Mouse (Mus musculus) limb, embryonic 11.5 days (tissue): Measurements from ENCODE around the gene Rsc1a1. TPM values are rescaled to one million over a fixed set of nuclear protein-coding genes. Genes with fewer than 3 reads are reported as not detected.
A peak's percentile ranks its signal among the peaks of the same experiment; 100 is the strongest.

ENCODE experiments used
- ATAC-seq: fragments of 200-750 bp; cut with Nextera tagmentation; 2 replicates; pipeline ENCODE4 v1.8.0; 2017; ENCODE audit warnings: low read depth; ENCODE audit not compliant: insufficient number of reproducible peaks, low FRiP score, low TSS enrichment
- DNase-seq: peaks from one replicate; pipeline ENCODE4 v3.0.0-alpha.2; 2015; ENCODE audit warnings: low spot score
- H3K27ac ChIP-seq: fragments of 300-500 bp; sonication (generic); replicated peaks from 2 replicates; pipeline ENCODE4 v1.5.1; 2014; ENCODE audit warnings: low read depth, mild to moderate bottlenecking, low read length
- H3K27me3 ChIP-seq: fragments of 300-500 bp; sonication (generic); 2 replicates; pipeline ENCODE4 v1.6.1; 2014; ENCODE audit warnings: mild to moderate bottlenecking, low read length, mixed read lengths; ENCODE audit not compliant: control insufficient read depth, insufficient read depth
- H3K36me3 ChIP-seq: fragments of 300-500 bp; sonication (generic); 2 replicates; pipeline ENCODE4 v1.6.1; 2014; ENCODE audit warnings: mild to moderate bottlenecking, low read length, moderate library complexity, mixed read lengths; ENCODE audit not compliant: control insufficient read depth, insufficient read depth
- H3K4me1 ChIP-seq: fragments of 300-500 bp; sonication (generic); 2 replicates; pipeline ENCODE4 v1.6.1; 2014; ENCODE audit warnings: low read length, mixed read lengths; ENCODE audit not compliant: control insufficient read depth, insufficient read depth
- H3K4me2 ChIP-seq: fragments of 300-500 bp; sonication (generic); 2 replicates; pipeline ENCODE4 v1.6.1; 2014; ENCODE audit warnings: low read depth, mild to moderate bottlenecking, moderate library complexity; ENCODE audit not compliant: severe bottlenecking
- H3K4me3 ChIP-seq: fragments of 300-500 bp; sonication (generic); 2 replicates; pipeline ENCODE4 v1.5.1; 2014; ENCODE audit warnings: low read depth, low read length
- H3K9ac ChIP-seq: fragments of 300-500 bp; sonication (generic); 2 replicates; pipeline ENCODE4 v1.6.1; 2014; ENCODE audit warnings: mild to moderate bottlenecking, low read length
- H3K9me3 ChIP-seq: fragments of 300-500 bp; sonication (generic); 2 replicates; pipeline ENCODE4 v1.6.1; 2016; ENCODE audit warnings: low read length; ENCODE audit not compliant: control insufficient read depth
- WGBS: fragments of 180-500 bp; shearing (Covaris S2); extraction: QIAGEN DNeasy Blood & Tissue Kit; methylation state at CpG from one replicate; pipeline ENCODE4 v1.1.7; 2014; 5-methylcytosine and 5-hydroxymethylcytosine counted together
- polyA plus RNA-seq: library from polyadenylated mRNA; unstranded; fragments of >200 nt; fragmentation: Nextera tagmentation; extraction: Ambion mirVana; gene quantifications from 2 replicates; pipeline ENCODE4 v1.2.1, GENCODE M21; 2014

Rsc1a1 gene
- polyA plus RNA-seq, 1 experiment from 2014 or later: 3.5 TPM

GRCm38 (mm10) chr4:141669898-141670712 is 15.3 kb downstream of the Rsc1a1 start:
- Histone ChIP-seq H3K27ac (no peak overlapping the region), H3K4me1 (no peaks in the 10 kb centered on the region), H3K9me3 (no peaks in the 10 kb centered on the region), H3K27me3 (no peaks in the 10 kb centered on the region), H3K4me3 (no peak overlapping the region), H3K36me3 (no peaks in the 10 kb centered on the region), H3K4me2 (no peak overlapping the region), H3K9ac (no peak overlapping the region)
- ATAC-seq (no peak), DNase-seq (no peak)
- WGBS: 83% methylated on average over 18 of the region's 18 CpGs

- H3K9me3 ChIP-seq: no peaks in the 10 kb centered on the region
- ATAC-seq (peak; percentile 50; the same call in 1 of the 2 replicates), DNase-seq (no peak)
- peak within 1 kb of the TSS; percentile 66 for H3K4me3 ChIP-seq
- H3K9ac ChIP-seq: peak within 1 kb of the TSS; percentile 96
- 0 out of 2 replicates have a peak, but pooled peaks cover under 1% of the 10 kb centered on the region for H3K36me3 ChIP-seq
- no peak within 1 kb of the TSS; the same call in 1 of the 2 replicates for H3K27ac ChIP-seq
- no peaks in the 10 kb centered on the region for H3K27me3 ChIP-seq
- peaks cover 11% of the 10 kb centered on the region for H3K4me1 ChIP-seq
- H3K4me2 ChIP-seq: peak within 1 kb of the TSS; percentile 74
- WGBS: 75% methylated on average over 8 of the region's 8 CpGs
Measured at GRCm38 (mm10) chr4:141664799-141665198, 20.6 kb downstream of the Rsc1a1 start, which contains the start of gene Plekhm2. Gene Plekhm2, minus strand, starts transcription at chr4:141664899.

DNA sequence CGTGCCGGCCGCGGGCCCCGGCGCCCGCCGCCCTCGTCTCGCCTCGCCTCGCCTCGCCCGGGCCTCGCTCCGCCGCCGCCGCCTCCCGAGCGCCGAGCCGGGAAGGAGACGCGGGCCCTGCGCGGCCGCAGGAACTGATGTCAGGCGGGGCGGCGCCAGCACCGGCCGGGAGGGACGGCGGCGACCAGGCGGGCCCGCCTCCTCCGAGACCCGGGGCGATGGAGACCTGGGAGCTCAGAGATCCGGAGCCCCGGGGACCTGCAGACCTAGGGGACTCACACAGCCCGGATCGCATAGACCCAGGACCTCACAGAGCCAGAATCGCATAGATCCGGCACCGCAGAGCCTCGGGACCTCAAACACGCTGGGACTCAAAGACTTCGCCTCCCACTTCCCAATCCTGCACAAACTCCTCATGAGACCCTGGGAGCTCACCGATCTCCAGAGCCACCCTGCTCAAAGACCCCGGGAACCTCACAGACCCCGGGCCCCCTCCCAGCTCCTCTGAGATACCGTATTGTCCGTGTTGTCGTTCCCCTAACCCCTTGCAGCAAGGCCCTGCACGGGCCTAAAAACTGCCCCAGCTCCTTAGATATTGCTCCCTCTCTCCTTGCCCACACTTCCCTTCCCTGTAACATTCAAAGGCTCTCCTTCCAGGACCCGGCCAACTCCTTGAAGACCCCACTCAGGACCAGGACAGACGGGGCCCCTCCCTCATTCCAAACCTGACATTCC is 21.2 kb downstream of the Rsc1a1 start:
- Histone ChIP-seq H3K9ac (peak overlapping the region; percentile 96), H3K4me1 (peaks cover 11% of the 10 kb centered on the region), H3K36me3 (0 out of 2 replicates have a peak, but pooled peaks cover 2% of the 10 kb centered on the region), H3K27me3 (no peaks in the 10 kb centered on the region), H3K4me2 (peak overlapping the region; percentile 74), H3K4me3 (peak overlapping the region; percentile 66), H3K9me3 (no peaks in the 10 kb centered on the region), H3K27ac (no peak overlapping the region; the same call in 1 of the 2 replicates)
- no peak; the same call in 1 of the 2 replicates for ATAC-seq
- peak; percentile 74 for DNase-seq
- 1% methylated on average over 41 of the region's 60 CpGs for WGBS

DNA sequence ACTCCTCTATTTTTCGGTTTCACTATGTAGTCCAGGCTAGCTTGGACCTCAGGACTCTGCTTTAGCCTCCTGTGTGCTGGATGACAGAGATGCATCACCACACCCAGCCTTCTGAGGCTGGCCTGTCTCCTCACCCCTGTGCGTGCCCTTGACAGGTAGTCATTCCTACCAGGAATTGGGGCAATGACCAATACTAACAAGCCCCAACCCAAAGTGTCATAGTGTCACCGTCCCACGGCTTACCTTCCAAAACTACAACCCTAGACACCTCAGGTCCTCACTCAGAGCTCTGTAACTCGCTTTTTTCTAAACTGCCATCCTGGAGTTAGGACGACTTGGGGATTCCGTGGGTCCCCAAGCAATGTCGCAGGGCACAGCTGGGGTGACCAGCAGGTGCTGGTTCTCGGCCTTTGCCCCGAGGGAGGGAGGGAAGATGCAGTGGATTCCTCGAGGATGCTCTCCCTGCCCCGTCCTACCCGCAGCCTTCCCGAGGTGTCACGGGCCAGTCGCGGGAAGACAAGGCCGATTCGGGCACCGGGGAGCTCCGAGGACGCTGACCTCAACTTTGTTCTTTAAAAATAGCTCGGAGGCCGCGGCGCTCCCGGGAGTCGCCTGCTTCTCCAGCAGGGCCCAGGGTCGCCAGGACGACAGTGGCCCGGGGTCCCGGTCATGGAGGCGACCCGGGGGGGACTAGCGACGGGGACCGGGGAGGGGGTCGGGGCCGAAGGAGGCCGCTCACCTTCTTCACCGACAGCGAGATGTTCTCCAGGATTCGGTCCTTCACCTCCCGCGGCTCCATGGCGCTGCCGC is 22.1 kb downstream of the Rsc1a1 start:
- ATAC-seq: no peak

GRCm38 (mm10) chr4:141660884-141661283 is 24.5 kb downstream of the Rsc1a1 start:
- H3K27ac ChIP-seq: no peak overlapping the region
- 92% methylated on average over 11 of the region's 11 CpGs for WGBS

More for the DNA sequence above, 22.1 kb downstream of the Rsc1a1 start:
- Histone ChIP-seq H3K4me1 (peaks cover 11% of the 10 kb centered on the region), H3K4me3 (peak overlapping the region; percentile 66), H3K27me3 (no peaks in the 10 kb centered on the region), H3K4me2 (peak overlapping the region; percentile 74), H3K27ac (no peak overlapping the region), H3K9me3 (no peaks in the 10 kb centered on the region), H3K9ac (peak overlapping the region; percentile 96), H3K36me3 (0 out of 2 replicates have a peak, but pooled peaks cover 2% of the 10 kb centered on the region)
- DNase-seq: peak; percentile 60
- 4% methylated on average over 43 of the region's 47 CpGs for WGBS

DNA sequence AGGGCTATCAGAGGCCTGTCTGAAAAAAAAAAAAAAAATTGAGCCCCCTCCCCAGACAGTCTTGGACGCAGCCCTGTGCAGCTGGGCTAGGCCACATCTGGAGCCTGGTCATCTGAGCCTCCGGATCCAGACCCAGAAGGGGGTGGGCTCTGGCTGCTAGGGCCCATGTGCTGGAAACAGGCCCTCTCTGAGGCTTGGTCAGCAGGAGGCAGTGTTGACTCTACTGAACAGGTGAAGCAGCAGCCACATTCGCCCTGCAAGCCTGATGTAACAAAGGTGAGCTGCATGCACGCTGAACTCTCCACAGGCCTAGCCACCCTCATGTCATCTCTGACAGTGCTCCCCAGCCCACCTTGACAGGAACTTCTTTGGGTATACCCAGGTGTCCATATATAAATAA is 25.7 kb downstream of the Rsc1a1 start:
- DNase-seq (peak; percentile 37), ATAC-seq (no peak)
- no peak overlapping the region for H3K27ac ChIP-seq
- 0 out of 2 replicates have a peak, but pooled peaks cover 2% of the 10 kb centered on the region for H3K36me3 ChIP-seq
- 57% methylated on average over 4 of the region's 4 CpGs for WGBS
- peaks cover 9% of the 10 kb centered on the region for H3K4me1 ChIP-seq
- H3K27me3 ChIP-seq: no peaks in the 10 kb centered on the region
- H3K4me3 ChIP-seq: no peak overlapping the region
- H3K9me3 ChIP-seq: no peaks in the 10 kb centered on the region
- H3K9ac ChIP-seq: no peak overlapping the region
- H3K4me2 ChIP-seq: no peak overlapping the region

More at GRCm38 (mm10) chr4:141660884-141661283, 24.5 kb downstream of the Rsc1a1 start:
- DNase-seq: no peak
- Histone ChIP-seq H3K36me3 (0 out of 2 replicates have a peak, but pooled peaks cover 2% of the 10 kb centered on the region), H3K9ac (no peak overlapping the region), H3K27me3 (no peaks in the 10 kb centered on the region), H3K4me3 (no peak overlapping the region), H3K9me3 (no peaks in the 10 kb centered on the region), H3K4me2 (no peak overlapping the region), H3K4me1 (peaks cover 11% of the 10 kb centered on the region)
- ATAC-seq: no peak

DNA sequence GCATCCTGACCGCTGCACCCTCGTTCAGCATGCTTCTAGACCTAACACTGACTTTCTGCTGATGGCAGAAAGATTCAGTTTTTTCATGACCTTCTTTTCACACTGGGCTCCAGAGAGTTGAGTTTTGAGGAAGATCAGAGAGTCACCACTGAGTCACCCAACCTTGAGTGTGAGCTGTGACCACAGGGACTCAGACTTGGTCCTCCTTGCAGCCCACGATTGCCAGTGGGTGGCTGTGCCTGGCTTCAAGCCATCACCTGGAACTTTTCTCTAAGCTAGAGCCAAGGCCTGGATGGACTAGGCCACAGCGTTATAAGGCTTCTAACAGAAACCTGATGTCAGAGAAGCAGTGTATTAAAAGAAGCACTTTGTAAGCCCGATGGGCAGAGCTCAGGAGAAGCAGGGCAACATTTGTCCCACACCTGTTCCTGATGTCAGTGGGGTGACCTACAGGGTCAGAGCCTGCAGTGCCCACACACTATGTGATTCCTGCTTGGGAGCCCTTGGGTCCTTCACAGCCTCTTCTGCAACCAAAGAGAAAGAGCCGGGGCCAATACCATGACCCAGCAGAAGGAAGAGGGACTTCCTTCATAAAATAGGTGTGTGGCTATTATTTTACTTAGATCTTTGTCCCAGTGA is 26.4 kb downstream of the Rsc1a1 start:
- WGBS: 85% methylated on average over 6 of the region's 6 CpGs
- ATAC-seq (no peak), DNase-seq (no peak)
- Histone ChIP-seq H3K9ac (no peak overlapping the region), H3K27me3 (no peaks in the 10 kb centered on the region), H3K27ac (no peak overlapping the region), H3K4me3 (no peak overlapping the region), H3K9me3 (no peaks in the 10 kb centered on the region), H3K4me1 (peaks cover 6% of the 10 kb centered on the region; the same call in 1 of the 2 replicates), H3K36me3 (0 out of 2 replicates have a peak, but pooled peaks cover 2% of the 10 kb centered on the region), H3K4me2 (no peak overlapping the region)
